Mouse (Mus musculus) gastrocnemius, postnatal 10 days (tissue): ENCODE results near the gene Ptprt. TPM values are rescaled to one million over a fixed set of nuclear protein-coding genes. Genes with fewer than 3 reads are reported as not detected.

Experiments used
- DNase-seq: peaks from one replicate; pipeline ENCODE4 v3.0.0; 2021; ENCODE audit warnings: mixed read lengths
- total RNA-seq, 2 experiments: library from RNA; stranded (reverse); gene quantifications; 2 replicates each; pipeline ENCODE4 v1.2.3; 2021

Ptprt gene
- total RNA-seq, 2 experiments from 2014 or later = 0.96 to 1.3 TPM

- no peak for DNase-seq
Observed at GRCm38 (mm10) chr2:162581651-162582050, 79.3 kb downstream of the Ptprt start.

GRCm38 (mm10) chr2:162577819-162578218, 83.1 kb downstream of the Ptprt start:
- no peak for DNase-seq

DNA sequence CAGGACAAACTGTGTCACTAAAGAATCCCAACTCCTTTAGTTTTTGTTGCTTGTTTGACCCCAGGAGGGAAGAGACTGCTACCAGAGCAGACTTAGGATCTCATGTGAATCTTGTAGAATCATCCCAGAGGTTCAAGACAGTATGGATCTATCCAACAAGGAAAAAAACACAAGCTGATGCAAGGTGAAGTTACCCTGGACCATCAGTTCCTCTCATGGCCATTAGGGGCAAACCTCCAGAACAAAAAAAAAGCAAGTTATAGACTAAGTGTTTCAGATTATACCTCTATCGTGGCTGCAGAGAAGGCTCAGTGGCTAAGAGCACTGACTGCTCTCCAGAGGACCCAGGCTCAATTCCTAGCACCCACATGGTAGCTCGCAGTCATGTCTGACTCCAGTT, 88.1 kb downstream of the Ptprt start:
- DNase-seq = no peak

DNA sequence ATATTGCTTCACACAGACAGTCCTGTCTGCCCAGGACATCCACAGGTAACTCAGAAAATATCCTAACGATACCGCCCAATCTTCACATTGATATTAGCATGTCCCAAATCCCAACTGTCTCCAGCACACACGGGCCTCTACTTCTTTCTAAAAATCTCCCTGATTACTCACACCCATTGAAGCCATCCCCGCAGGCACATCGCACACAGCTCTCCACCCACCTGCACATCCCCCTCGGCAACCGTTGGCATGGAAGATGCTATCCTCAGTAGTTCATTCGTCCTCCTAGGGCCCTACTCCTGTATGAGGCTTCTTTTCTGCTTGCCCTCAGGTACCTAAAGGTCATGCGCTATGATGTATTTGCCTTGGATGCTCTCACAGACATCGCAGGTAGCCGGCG, 89.9 kb downstream of the Ptprt start:
- DNase-seq = no peak

GRCm38 (mm10) chr2:162568308-162569100, 92.4 kb downstream of the Ptprt start:
- no peak for DNase-seq

- DNase-seq = no peak
Observed at GRCm38 (mm10) chr2:162548312-162548711, 112.6 kb downstream of the Ptprt start.

- no peak for DNase-seq
Observed at GRCm38 (mm10) chr2:162531638-162532037, 129.3 kb downstream of the Ptprt start.

DNA sequence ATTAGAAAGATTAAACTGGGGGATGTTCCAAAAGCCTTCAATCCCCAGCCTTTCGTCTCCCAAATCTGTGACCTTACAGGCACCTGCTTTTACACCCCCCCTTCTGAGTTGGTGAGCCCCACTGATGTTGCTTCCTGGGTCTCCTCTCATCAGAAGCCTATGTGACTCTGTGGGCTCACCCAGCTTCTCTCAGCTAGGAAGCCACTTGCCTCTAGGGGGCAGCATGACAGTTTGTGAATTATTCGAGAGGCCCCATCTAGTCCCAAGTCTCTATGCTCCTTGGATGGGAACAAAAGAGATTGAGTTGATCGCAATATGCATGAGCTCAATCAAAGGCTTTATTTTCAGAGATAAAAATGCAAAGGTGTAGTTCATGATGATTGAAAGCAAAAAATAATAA, 132.0 kb downstream of the Ptprt start:
- no peak for DNase-seq

GRCm38 (mm10) chr2:162515993-162516392, 145.0 kb downstream of the Ptprt start:
- no peak for DNase-seq

DNA sequence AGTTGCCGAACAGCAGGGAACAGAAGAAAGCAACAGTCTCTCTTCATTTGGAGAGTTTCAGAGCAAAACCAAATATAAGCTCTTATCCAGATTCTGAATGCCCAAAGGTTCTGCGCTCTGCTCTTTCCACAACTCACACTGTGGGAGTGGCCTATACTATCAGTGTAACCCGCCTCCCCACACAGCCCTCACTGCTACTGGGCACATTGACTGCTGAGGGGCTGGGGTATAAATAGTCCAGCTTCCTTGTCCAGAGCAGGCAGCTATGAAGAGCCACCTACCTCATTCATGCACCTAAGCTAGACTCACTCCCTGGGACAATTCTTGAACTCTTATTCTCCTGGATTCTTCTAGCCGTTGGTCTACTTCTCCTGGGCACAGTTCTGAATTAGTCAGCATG, 147.9 kb downstream of the Ptprt start:
- no peak for DNase-seq

- no peak for DNase-seq
Observed at GRCm38 (mm10) chr2:162512094-162512493, 148.9 kb downstream of the Ptprt start.

GRCm38 (mm10) chr2:162509016-162509415, 151.9 kb downstream of the Ptprt start:
- no peak for DNase-seq

GRCm38 (mm10) chr2:162507664-162508063, 153.3 kb downstream of the Ptprt start:
- DNase-seq = no peak

- no peak for DNase-seq
Observed at GRCm38 (mm10) chr2:162504850-162505249, 156.1 kb downstream of the Ptprt start.

- no peak for DNase-seq
Observed at GRCm38 (mm10) chr2:162499501-162499915, 161.4 kb downstream of the Ptprt start.

DNA sequence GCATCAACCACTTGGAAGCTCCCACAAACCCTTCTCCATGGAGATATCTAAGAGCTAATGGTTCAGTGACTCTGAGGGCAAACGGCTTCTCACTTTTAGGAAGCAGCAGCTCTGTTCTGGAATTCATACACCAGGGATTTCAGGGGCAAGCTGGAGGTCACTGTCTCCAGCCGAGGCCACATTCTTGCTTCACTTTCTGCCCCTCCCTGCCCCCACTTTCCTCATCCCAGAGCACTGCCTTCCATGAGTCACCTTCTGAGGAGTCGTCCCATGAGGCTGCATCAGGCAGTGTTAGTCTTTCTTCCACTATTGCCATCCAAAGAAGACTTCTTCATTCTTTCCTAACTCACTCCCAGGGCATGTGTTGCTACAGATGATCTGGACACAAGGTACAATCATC, 162.8 kb downstream of the Ptprt start:
- DNase-seq = no peak

- no peak for DNase-seq
Observed at GRCm38 (mm10) chr2:162484036-162484435, 176.9 kb downstream of the Ptprt start.

- DNase-seq = no peak
Observed at GRCm38 (mm10) chr2:162443106-162443505, 217.8 kb downstream of the Ptprt start.

DNA sequence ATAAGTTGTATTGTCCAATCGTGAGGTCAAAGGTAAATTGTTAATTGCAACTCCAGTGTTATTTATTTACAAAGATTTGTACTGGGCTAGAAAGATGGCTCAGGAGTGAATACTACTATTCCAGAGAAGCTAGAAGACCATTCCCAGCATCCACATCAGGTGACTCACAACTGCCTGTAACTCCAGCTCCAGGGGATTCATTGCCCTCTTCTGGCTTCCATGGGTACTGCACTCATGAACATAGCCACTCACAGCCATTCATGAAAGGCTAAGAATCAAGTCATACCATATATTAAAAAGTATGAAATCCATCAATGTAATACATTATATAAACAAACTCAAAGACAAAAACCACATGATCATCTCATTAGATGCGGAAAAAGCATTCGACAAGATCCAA, 224.3 kb downstream of the Ptprt start:
- DNase-seq = no peak

DNA sequence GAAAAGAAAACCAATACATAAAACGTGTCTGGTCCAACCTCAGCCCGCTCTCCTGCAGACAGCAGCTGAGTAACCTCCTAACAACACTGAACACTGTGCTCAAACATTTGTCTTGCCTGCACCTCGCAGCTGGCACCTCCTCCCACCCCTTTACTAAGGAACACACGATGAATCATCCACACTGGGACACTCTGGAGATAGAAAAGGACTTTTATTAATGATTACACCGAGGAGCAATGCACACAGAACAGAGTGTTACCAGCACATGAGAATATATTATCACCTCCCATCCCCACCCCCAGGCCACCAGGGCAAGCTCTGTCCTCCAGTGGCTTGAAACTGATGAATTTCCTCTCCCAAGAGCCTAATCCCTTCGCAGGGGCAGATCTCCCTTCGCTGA, 230.8 kb downstream of the Ptprt start:
- no peak for DNase-seq

DNA sequence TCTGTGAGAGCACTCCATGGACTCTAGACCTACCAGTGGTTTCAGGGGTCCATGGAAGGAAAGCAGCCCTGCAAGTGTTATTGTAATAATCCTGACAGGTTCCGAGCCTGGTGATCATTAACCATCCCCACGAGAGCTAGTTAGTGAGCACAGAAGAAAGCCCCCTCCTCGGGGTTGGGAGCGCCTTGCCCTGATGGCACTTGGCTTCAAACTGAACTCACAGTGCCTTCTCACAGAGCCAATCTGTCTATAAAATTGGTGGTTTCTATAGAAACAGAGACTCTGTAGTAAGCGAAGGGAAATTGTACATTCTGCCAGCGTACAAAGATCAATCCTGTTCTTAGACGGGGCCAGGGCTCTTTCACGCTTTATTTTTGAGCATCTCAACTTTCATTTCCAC, 234.8 kb downstream of the Ptprt start:
- DNase-seq = no peak

DNA sequence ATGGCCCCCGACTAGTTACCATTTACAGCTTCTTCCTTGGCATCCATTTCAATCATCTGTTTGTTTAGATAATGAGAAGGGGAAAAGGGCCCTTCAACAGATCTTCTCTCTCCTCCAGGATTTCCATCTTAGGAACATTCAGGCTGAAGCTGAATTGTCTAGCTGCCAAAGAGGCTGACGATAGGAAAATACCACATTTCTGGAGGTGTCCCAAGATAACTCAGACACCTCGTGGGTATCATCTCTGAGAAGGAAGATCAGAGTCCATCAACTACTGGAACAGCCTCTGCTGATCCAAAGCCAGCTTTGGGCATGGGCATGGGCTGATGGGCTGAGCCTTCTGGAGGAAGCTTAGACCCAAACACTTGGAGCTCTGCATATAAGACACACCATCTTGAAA, 242.8 kb downstream of the Ptprt start:
- DNase-seq = no peak

- DNase-seq = no peak
Observed at GRCm38 (mm10) chr2:162413073-162413812, 247.7 kb downstream of the Ptprt start.

DNA sequence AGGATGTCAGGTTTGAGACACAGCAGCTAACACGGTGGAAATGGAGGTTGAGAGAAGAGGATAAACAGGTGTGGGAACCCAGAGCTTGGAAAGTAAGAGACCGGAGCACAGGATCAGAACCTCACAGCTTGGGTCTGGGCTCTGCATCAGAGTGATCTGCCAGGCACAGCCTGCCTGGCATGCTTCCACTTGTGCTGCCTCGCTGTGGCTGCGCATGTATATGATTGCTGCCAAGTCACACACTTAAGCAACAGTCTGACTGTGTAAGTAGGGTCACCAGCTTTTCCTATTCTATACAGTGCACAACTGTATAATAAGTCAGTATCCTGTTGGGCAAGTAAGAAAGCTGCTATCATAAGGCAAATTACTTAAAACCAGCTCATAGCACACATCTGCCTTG, 249.9 kb downstream of the Ptprt start:
- no peak for DNase-seq
